16 mouse cellular contexts compared by ENCODE assay signal in genomic region chr19:10034356-10034755, GRCm38 (mm10). TPM values are rescaled to one million over a fixed set of nuclear protein-coding genes. Genes with fewer than 3 reads are reported as not detected.
DNase-seq lines count a peak whose midpoint lies in the region; ATAC-seq and TF ChIP-seq lines count a peak whose summit lies in the region.
"Had no signal": no experiment of that assay in that cellular context is flagged by ENCODE, and none has a peak within 500 bp of the region (broad histone marks: within the 10 kb centered on the region; RNA-seq: fewer than 3 reads in every experiment).

No protein-coding gene starts in this region.

- no peak overlapping the region for H3K4me3 ChIP-seq in heart, embryonic 10.5 days
- H3K4me3 ChIP-seq in liver, embryonic 14.5 days (ENCODE audit: insufficient read depth in 1 of 2, low read depth in 2 of 2, low read length in 2 of 2), result no peak overlapping the region
- H3K4me3 ChIP-seq in midbrain, embryonic 13.5 days (replicated peaks), result no peak overlapping the region
- no peak overlapping the region for H3K4me3 ChIP-seq in midbrain, embryonic 14.5 days (replicated peaks; ENCODE audit: low read depth, low read length)
- H3K4me3 ChIP-seq: left cerebral cortex, adult 2 months; limb, embryonic 15.5 days; myocyte; neural tube, embryonic 13.5 days had no signal

- TF ChIP-seq EP300 in liver, embryonic 14.5 days (IDR thresholded peaks at IDR 0.05; ENCODE audit: low read depth), result no peak

- no peaks in the 10 kb centered on the region for H3K9me3 ChIP-seq in heart, embryonic 10.5 days
- no peaks in the 10 kb centered on the region for H3K9me3 ChIP-seq in liver, embryonic 14.5 days (ENCODE audit: control insufficient read depth, low read length)
- H3K9me3 ChIP-seq in midbrain, embryonic 13.5 days, result no peaks in the 10 kb centered on the region
- H3K9me3 ChIP-seq in midbrain, embryonic 14.5 days (ENCODE audit: control insufficient read depth, low read length), result no peaks in the 10 kb centered on the region
- H3K9me3 ChIP-seq: limb, embryonic 15.5 days; neural tube, embryonic 13.5 days had no signal

- peak overlapping the region; percentile 36; the same call in 1 of the 2 replicates for H3K27ac ChIP-seq in heart, embryonic 10.5 days
- H3K27ac ChIP-seq in liver, embryonic 14.5 days, result no peak overlapping the region
- H3K27ac ChIP-seq in midbrain, embryonic 13.5 days, result no peak overlapping the region
- H3K27ac ChIP-seq in midbrain, embryonic 14.5 days (replicated peaks; ENCODE audit: low read depth, low read length), result no peak overlapping the region
- H3K27ac ChIP-seq: hindbrain, postnatal 0 days; left cerebral cortex, adult 2 months; limb, embryonic 15.5 days; neural tube, embryonic 13.5 days had no signal

- peak; percentile 4; the same call in 1 of the 2 replicates for ATAC-seq in liver, embryonic 14.5 days (ENCODE audit: insufficient read depth)
- ATAC-seq in midbrain, embryonic 13.5 days, result no peak
- no peak for ATAC-seq in midbrain, embryonic 14.5 days (ENCODE audit: low FRiP score, low TSS enrichment)
- ATAC-seq: activated CD4-positive, CD25-positive, alpha-beta regulatory T cell, adult 4 months had no signal

- no peak overlapping the region for H3K9ac ChIP-seq in liver, embryonic 14.5 days (replicated peaks)
- H3K9ac ChIP-seq in midbrain, embryonic 13.5 days (replicated peaks), result 0 out of 2 replicates have a peak overlapping the region, but pooled peaks have one; percentile 4
- no peak overlapping the region for H3K9ac ChIP-seq in midbrain, embryonic 14.5 days (replicated peaks; ENCODE audit: low read length)
- H3K9ac ChIP-seq: limb, embryonic 15.5 days; lung, embryonic 14.5 days; neural tube, embryonic 13.5 days had no signal

- peaks cover 15% of the 10 kb centered on the region for H3K4me1 ChIP-seq in heart, embryonic 10.5 days
- H3K4me1 ChIP-seq in liver, embryonic 14.5 days (replicated peaks; ENCODE audit: control insufficient read depth in 2 of 2, insufficient read depth in 2 of 2, low read length in 1 of 2), result 0 out of 4 replicates have a peak, but pooled peaks cover 0 to 8% of the 10 kb centered on the region in 2 experiments
- peaks cover 12% of the 10 kb centered on the region for H3K4me1 ChIP-seq in midbrain, embryonic 13.5 days (replicated peaks)
- no peaks in the 10 kb centered on the region for H3K4me1 ChIP-seq in midbrain, embryonic 14.5 days (ENCODE audit: control insufficient read depth, insufficient read depth, low read length)

- intact Hi-C loops in heart, postnatal 10 days (cut with DNase I), result loop anchor here (1.0 kb wide), 1 partner anchor 34 kb away; no protein-coding TSS in a partner anchor

- H3K36me3 ChIP-seq in heart, embryonic 10.5 days, result peaks cover 43% of the 10 kb centered on the region
- H3K36me3 ChIP-seq in liver, embryonic 14.5 days (replicated peaks; ENCODE audit: control insufficient read depth, insufficient read depth, low read depth), result peaks cover 85% of the 10 kb centered on the region
- H3K36me3 ChIP-seq in midbrain, embryonic 13.5 days, result no peaks in the 10 kb centered on the region
- H3K36me3 ChIP-seq in midbrain, embryonic 14.5 days (ENCODE audit: control insufficient read depth, insufficient read depth, low read length), result no peaks in the 10 kb centered on the region

- no peak overlapping the region for H3K4me2 ChIP-seq in liver, embryonic 14.5 days (ENCODE audit: low read depth)
- H3K4me2 ChIP-seq in midbrain, embryonic 13.5 days (replicated peaks), result no peak overlapping the region
- H3K4me2 ChIP-seq in midbrain, embryonic 14.5 days (ENCODE audit: low read length), result no peak overlapping the region
- H3K4me2 ChIP-seq: limb, embryonic 15.5 days; lung, embryonic 14.5 days; neural tube, embryonic 13.5 days had no signal

- TF ChIP-seq CTCF in liver, embryonic 14.5 days (IDR thresholded peaks at IDR 0.05; ENCODE audit: low read depth), result no peak

- WGBS in heart, embryonic 10.5 days, result 86% methylated on average over 5 of the region's 5 CpGs
- WGBS in liver, embryonic 14.5 days (ENCODE audit: insufficient replicate concordance), result 83% methylated on average over 5 of the region's 5 CpGs
- 70% methylated on average over 5 of the region's 5 CpGs for WGBS in midbrain, embryonic 13.5 days
- 60% methylated on average over 5 of the region's 5 CpGs for WGBS in midbrain, embryonic 14.5 days

- DNase-seq in heart, embryonic 10.5 days (ENCODE audit: low spot score), result no peak
- DNase-seq in heart, postnatal 10 days, result no peak
- DNase-seq in liver, embryonic 14.5 days (ENCODE audit: low read depth in 3 of 3, low spot score in 3 of 3), result no peak
- DNase-seq in liver, result no peak
- no peak for DNase-seq in midbrain, embryonic 14.5 days
- DNase-seq in kidney, postnatal 36 days, result no peak
- DNase-seq: kidney, adult 11 months had no signal

- H3K27me3 ChIP-seq in heart, embryonic 10.5 days (ENCODE audit: insufficient read depth, poor library complexity, severe bottlenecking), result 0 out of 2 replicates have a peak, but pooled peaks cover 7% of the 10 kb centered on the region
- no peaks in the 10 kb centered on the region for H3K27me3 ChIP-seq in liver, embryonic 14.5 days (ENCODE audit: control insufficient read depth, insufficient read depth, low read length)
- H3K27me3 ChIP-seq in midbrain, embryonic 13.5 days, result peaks cover under 1% of the 10 kb centered on the region; the same call in 1 of the 2 replicates
- no peaks in the 10 kb centered on the region for H3K27me3 ChIP-seq in midbrain, embryonic 14.5 days (ENCODE audit: control insufficient read depth, insufficient read depth, low read length)
- H3K27me3 ChIP-seq: limb, embryonic 15.5 days; neural tube, embryonic 13.5 days had no signal

RNA-seq across cellular contexts. Expression of gene Fads3, which starts 7.0 kb away (rescaled TPM):
- polyA plus RNA-seq in heart, embryonic 10.5 days (2016; fragmentation: Nextera tagmentation; extraction: Ambion mirVana), result 16.5 and 19.0 TPM in 2 replicates
- 10 to 100 TPM; 39.7 to 45.5 TPM for total RNA-seq in heart, postnatal 10 days (2021)
- 8.2 and 8.3 TPM in 2 replicates for polyA plus RNA-seq in liver, embryonic 14.5 days (2012; rRNA removed)
- 4.4 and 5.1 TPM in 2 replicates for polyA plus RNA-seq in liver, embryonic 14.5 days (2014; fragmentation: Nextera tagmentation; extraction: Ambion mirVana)
- polyA plus RNA-seq in midbrain, embryonic 13.5 days (2015; fragmentation: Nextera tagmentation; extraction: Ambion mirVana), result 8.7 and 9.1 TPM in 2 replicates
- 15.4 and 17.8 TPM in 2 replicates for polyA plus RNA-seq in midbrain, embryonic 14.5 days (2014; fragmentation: Nextera tagmentation; extraction: Ambion mirVana)
- polyA plus RNA-seq: activated CD4-positive, CD25-positive, alpha-beta regulatory T cell, adult 4 months had no signal

RNA-seq across cellular contexts. Expression of gene Rab3il1, which starts 32.9 kb away (rescaled TPM):
- 51.5 and 57.6 TPM in 2 replicates for polyA plus RNA-seq in heart, embryonic 10.5 days (2016; fragmentation: Nextera tagmentation; extraction: Ambion mirVana)
- total RNA-seq in heart, postnatal 10 days (2021), result 10 to 100 TPM; 10.4 to 12.1 TPM
- polyA plus RNA-seq in liver, embryonic 14.5 days (2012; rRNA removed), result 116 and 122 TPM in 2 replicates
- 240 and 255 TPM in 2 replicates for polyA plus RNA-seq in liver, embryonic 14.5 days (2014; fragmentation: Nextera tagmentation; extraction: Ambion mirVana)
- 21.0 and 21.4 TPM in 2 replicates for polyA plus RNA-seq in midbrain, embryonic 13.5 days (2015; fragmentation: Nextera tagmentation; extraction: Ambion mirVana)
- polyA plus RNA-seq in midbrain, embryonic 14.5 days (2014; fragmentation: Nextera tagmentation; extraction: Ambion mirVana), result 13.3 and 19.2 TPM in 2 replicates

RNA-seq across cellular contexts. Expression of gene Best1, which starts 32.9 kb away (rescaled TPM):
- 0.73 and 0.95 TPM in 2 replicates for polyA plus RNA-seq in heart, embryonic 10.5 days (2016; fragmentation: Nextera tagmentation; extraction: Ambion mirVana)
- total RNA-seq in heart, postnatal 10 days (2021), result under 1 TPM; 0.20 to 0.36 TPM
- polyA plus RNA-seq in liver, embryonic 14.5 days (2012; rRNA removed), result 0.08 TPM in 1 of 2 replicates, not detected in the other
- polyA plus RNA-seq in liver, embryonic 14.5 days (2014; fragmentation: Nextera tagmentation; extraction: Ambion mirVana), result 0.09 and 0.10 TPM in 2 replicates
- polyA plus RNA-seq in midbrain, embryonic 13.5 days (2015; fragmentation: Nextera tagmentation; extraction: Ambion mirVana), result 1.8 and 2.0 TPM in 2 replicates
- 2.1 and 2.5 TPM in 2 replicates for polyA plus RNA-seq in midbrain, embryonic 14.5 days (2014; fragmentation: Nextera tagmentation; extraction: Ambion mirVana)
- total RNA-seq: megakaryocyte-erythroid progenitor cell, adult 5-6 weeks had no signal
- polyA plus RNA-seq: activated CD4-positive, CD25-positive, alpha-beta regulatory T cell, adult 4 months had no signal

RNA-seq across cellular contexts. Expression of gene Fth1, which starts 54.0 kb away (rescaled TPM):
- 1,706 and 1,823 TPM in 2 replicates for polyA plus RNA-seq in heart, embryonic 10.5 days (2016; fragmentation: Nextera tagmentation; extraction: Ambion mirVana)
- 1,000 to 10,000 TPM; 1,753 to 1,826 TPM for total RNA-seq in heart, postnatal 10 days (2021)
- polyA plus RNA-seq in liver, embryonic 14.5 days (2012; rRNA removed), result 1,645 and 1,653 TPM in 2 replicates
- 3,787 and 3,976 TPM in 2 replicates for polyA plus RNA-seq in liver, embryonic 14.5 days (2014; fragmentation: Nextera tagmentation; extraction: Ambion mirVana)
- polyA plus RNA-seq in midbrain, embryonic 13.5 days (2015; fragmentation: Nextera tagmentation; extraction: Ambion mirVana), result 1,344 and 1,356 TPM in 2 replicates
- polyA plus RNA-seq in midbrain, embryonic 14.5 days (2014; fragmentation: Nextera tagmentation; extraction: Ambion mirVana), result 1,308 and 1,477 TPM in 2 replicates
